Mouse (Mus musculus) spleen, adult 12 weeks (tissue): ENCODE data around the gene Kcnt2.

ENCODE experiments used
- DNase-seq: peaks from one replicate; pipeline ENCODE4 v3.0.0; 2022; ENCODE audit warnings: low spot score

The Kcnt2 gene

DNA sequence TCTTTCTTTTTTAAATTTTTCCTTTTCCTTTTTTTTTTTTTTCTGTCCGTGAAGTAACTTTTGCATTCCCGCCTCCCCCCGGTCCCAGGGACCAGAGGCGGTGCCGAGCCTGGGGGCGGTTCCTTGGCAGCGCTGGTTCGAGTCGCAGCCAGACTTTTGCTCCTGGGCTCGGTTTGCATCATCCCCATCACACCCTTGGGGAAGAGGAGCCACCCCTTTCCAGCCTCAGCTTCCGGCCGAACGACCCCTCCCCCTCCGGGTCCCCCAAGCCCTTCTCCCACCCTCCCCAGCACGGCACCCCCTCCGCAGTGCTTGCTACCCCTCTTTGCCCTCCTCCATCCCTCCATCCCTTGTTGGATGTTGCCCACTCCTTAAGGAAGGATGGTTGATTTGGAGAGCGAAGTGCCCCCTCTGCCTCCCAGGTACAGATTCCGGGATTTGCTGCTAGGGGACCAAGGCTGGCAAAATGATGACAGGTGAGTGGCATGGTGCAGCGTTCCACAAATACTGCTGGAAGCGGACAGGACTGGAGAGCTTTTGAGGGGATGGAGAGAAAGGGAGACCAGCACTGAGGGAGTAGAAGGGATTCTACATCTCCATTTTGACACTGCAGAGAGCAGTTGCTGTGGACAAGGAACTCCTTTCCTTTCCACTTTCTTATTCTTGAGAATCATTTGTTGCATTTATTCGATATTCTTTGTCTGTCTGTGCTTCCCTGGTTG is at the start of gene Kcnt2:
Gene Kcnt2, plus strand, starts transcription at position 283 of the 722 bp plus-strand sequence.
- DNase-seq = no peak

DNA sequence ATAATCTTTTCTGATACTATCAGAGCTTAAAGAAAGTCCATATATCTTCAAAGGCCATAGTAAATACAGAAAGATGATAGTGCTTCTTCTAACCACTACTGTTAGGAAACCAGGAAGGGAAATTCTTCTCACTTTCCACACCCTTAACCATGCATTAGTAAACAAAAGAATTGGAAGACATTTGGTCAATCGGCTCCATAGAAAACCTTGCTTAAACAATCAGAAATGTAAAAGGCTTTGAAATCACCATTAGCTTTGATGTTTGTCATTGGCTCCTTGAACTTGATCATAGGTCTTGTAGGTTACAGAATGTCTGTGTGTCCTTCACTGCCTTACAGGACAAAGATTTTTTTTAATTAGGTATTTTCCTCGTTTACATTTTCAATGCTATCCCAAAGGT is 40.6 kb upstream of the Kcnt2 start:
- DNase-seq = no peak

DNA sequence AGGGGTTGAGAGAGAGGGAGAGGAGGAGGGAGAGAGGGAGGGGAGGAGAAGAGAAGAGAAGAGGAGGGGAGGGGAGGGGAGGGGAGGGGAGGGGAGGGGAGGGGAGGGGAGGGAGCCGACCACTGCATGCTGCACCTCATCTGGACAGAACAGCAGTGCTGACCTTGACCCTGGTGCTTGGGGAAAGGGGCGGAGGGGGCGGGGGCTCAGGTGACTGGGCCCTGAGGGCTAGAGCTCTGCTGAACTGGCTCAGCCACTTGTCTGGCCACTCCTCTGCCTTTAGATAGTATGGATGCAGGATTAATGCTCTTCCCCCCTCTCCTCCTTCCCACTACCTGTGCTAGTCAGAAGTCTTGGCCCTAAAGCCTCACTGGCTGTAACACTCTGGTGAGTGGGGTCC is 20.7 kb upstream of the Kcnt2 start:
- no peak for DNase-seq

DNA sequence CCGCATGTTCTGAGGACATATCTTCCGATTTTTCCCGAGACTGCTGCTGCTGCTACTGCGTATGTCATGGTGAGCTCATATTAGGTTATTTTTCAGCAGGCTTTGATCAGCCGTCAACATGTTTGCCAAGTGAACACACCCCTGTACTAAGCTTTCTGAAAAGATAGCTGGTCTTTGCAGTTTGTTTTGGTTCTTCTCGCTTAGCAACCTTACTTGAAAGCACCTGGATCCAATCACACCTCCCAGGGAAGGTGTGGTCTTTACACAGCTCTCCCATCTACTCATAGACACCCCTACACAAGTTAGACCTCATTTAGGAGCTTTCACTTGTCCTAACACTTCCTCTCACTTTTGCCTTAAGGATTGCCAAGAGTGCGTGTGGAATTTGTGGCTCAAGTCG is 19.3 kb upstream of the Kcnt2 start:
- no peak for DNase-seq

DNA sequence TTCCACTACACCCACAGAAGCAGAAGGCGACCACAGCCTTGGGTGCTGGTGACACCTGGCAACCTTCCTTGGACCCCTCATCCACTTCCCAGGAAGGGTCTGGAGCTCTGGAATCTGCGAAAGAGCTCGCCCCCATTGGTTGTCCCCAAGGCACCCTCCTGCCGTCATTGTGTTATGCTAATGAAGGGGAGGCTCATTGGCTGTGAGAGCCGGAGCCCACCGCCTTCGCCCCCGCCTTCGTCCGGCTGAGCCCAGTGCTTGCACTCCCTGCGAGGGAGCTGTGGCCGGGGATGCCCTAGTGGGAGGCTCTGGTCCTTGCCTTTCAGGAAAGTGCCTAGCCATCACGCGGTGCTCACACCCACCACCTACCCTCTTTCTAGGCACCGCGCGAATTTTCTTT is 493 bp upstream of the Kcnt2 start:
- DNase-seq = no peak

DNA sequence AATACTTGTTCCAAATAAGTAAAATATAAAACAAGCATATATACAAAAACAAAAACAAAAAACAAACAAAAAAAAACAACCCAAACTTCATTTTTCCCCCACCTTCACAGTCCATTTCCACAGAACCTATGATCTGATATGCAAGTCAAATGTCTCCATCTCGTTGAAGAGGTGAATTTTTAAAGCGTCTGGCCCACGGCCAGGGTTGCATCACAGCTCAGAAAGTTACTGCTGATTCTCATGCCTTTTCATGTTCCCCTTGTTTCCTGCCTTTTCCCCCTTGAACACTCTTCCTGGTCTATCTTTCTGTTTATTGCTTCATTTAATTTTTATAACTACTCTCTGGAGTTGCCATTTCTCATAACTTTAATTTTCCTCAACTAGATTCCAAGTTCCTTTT is 18.7 kb downstream of the Kcnt2 start:
- DNase-seq = no peak

DNA sequence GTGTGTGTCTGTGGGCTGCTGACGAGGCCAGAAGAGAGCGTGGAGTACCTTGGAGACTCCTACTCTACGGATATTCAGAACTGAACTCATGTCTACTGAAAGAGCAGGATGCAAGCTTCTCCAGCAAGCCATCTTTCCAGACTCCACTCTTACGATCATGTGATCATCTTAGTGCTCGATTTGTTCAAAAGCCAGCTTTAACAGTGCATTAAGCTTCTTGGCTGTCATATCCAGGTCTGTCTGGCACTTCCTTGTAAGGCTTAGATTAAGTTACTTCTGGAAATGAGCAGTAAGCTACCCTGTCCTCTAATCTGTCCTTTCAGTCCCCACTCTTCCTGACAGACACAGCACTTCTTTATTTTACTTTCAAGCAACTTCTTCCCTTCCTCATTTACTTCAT is 20.1 kb downstream of the Kcnt2 start:
- DNase-seq = no peak

- DNase-seq = no peak
Measured at GRCm38 (mm10) chr1:140266643-140267286, 20.8 kb downstream of the Kcnt2 start.

GRCm38 (mm10) chr1:140267288-140267687 is 21.3 kb downstream of the Kcnt2 start:
- DNase-seq = no peak

GRCm38 (mm10) chr1:140273624-140274023 is 27.7 kb downstream of the Kcnt2 start:
- DNase-seq = no peak

DNA sequence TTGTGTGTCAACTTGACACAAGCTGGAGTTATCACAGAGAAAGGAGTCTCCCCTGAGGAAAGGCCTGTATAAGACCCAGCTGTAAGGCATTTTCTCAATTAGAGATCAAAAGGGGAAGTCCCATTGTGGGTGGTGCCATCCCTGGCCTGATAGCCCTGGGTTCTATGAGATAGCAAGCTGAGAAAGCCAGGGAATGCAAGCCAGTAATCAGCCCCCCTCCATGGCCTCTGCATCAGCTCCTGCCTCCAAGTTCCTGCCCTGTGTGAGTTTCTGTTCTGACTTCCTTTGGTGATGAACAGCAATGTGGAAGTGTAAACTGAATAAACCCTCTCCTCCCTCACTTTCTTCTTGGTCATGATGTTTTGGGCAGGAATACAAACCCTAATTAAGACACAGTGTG is 29.9 kb downstream of the Kcnt2 start:
- DNase-seq = no peak

DNA sequence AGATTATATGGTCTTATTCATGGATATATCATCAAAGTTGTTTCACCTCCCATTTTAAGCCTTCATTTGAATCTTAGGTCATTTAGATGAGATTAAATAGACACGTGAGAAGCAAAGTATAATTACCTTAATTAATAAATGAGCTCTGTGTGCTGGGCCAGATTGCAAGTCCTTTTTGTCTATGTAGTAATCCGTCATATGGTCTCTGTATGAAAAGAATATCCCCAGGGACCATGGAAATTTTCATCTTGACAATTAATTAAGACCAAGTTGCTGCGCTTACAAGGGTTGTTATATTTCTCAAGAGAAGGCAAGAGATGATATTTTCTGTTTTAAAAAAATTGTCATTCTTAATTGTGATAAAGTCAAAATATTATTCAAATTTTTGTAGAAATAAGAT is 47.2 kb downstream of the Kcnt2 start:
- no peak for DNase-seq

- DNase-seq = no peak
Measured at GRCm38 (mm10) chr1:140295482-140295881, 49.5 kb downstream of the Kcnt2 start.

GRCm38 (mm10) chr1:140304244-140304643 is 58.3 kb downstream of the Kcnt2 start:
- DNase-seq = no peak

- DNase-seq = no peak
Measured at GRCm38 (mm10) chr1:140305344-140305743, 59.4 kb downstream of the Kcnt2 start.

GRCm38 (mm10) chr1:140306339-140306738 is 60.4 kb downstream of the Kcnt2 start:
- no peak for DNase-seq

GRCm38 (mm10) chr1:140310739-140311138 is 64.8 kb downstream of the Kcnt2 start:
- DNase-seq = no peak

- no peak for DNase-seq
Measured at GRCm38 (mm10) chr1:140325088-140325487, 79.1 kb downstream of the Kcnt2 start.

DNA sequence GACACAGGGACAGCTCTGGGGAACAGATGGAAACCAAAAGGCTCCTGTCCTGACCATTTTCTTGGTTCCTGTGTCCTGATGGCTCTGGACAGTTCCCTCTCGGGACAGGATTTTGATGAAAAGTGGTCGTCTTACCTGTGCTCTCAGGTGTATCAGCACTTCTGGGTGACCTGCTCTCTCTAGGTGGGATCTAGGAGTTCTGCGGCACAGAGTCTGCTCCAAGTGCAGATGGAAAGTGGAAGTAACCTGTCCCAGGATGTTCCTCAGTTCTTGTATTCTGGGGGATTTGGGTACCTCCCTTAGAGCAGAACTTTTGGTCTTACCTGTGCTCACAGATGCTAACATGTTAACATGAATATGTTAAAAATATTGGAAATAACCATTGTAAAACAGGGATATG is 80.8 kb downstream of the Kcnt2 start:
- DNase-seq = no peak

DNA sequence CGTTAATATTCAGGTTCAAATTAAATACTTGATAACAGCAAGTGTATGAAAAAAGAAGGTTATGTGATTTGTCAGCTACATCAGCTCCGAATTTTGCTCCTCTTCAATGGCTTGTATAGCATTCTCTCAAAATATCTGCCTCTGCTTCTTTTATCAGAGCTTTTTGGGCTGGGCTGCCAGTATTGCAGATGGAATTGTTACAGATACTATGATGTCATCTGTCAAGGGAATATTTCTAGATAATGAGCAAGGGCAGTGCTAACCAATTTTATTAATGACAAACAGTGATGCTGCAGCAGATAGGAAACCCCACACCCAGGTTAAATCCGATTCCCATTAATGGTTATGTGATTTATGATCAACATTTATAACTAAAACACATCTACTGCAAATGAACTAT is 87.7 kb downstream of the Kcnt2 start:
- no peak for DNase-seq

DNA sequence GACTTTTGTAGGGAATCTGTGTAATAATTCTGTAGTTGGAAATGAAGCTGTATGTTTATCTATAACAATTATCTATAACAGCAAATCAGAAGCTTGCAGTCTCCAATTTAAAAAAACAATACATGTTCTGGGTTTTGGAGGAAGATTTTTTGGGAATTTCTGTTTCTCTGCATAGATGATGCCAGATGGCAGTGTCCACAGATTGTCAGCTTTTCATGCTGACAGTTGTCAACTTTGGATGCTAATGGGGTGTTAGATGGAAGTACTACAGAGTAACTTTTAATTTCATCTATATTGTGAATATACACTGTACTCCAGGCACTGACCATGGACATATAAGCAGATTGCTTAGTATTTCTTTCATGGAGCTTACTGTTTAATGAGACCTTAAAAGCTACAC is 92.5 kb downstream of the Kcnt2 start:
- DNase-seq = no peak

GRCm38 (mm10) chr1:140339368-140339767 is 93.4 kb downstream of the Kcnt2 start:
- no peak for DNase-seq

GRCm38 (mm10) chr1:140364787-140365186 is 118.8 kb downstream of the Kcnt2 start:
- no peak for DNase-seq

DNA sequence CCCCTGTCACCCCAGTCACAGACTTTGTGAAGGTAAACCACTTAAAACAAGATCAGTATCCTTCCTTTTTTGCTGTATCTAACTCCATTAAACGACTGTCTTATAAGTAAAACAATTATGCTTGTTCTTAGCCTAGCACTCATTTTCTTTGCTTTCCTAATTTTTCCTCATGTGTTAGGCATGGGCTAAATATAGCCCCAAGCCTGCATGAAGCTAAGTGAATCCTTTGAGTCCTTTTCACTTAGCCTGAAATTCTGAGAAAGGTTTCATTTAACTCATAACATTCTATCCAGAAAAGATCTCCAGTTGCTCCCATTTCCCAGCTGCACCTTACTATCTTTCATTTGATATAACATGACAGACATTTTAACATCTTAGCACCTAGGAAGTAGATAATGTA is 127.6 kb downstream of the Kcnt2 start:
- DNase-seq = no peak
